Mouse (Mus musculus) frontal cortex, postnatal 14 days (tissue): Measurements from ENCODE around the gene B3galt4.

Experiments
- DNase-seq, 2 experiments: peaks; one replicate each; pipeline ENCODE4 v3.0.0; 2022; ENCODE audit warnings: low spot score in 2 of 2

Gene B3galt4

DNA sequence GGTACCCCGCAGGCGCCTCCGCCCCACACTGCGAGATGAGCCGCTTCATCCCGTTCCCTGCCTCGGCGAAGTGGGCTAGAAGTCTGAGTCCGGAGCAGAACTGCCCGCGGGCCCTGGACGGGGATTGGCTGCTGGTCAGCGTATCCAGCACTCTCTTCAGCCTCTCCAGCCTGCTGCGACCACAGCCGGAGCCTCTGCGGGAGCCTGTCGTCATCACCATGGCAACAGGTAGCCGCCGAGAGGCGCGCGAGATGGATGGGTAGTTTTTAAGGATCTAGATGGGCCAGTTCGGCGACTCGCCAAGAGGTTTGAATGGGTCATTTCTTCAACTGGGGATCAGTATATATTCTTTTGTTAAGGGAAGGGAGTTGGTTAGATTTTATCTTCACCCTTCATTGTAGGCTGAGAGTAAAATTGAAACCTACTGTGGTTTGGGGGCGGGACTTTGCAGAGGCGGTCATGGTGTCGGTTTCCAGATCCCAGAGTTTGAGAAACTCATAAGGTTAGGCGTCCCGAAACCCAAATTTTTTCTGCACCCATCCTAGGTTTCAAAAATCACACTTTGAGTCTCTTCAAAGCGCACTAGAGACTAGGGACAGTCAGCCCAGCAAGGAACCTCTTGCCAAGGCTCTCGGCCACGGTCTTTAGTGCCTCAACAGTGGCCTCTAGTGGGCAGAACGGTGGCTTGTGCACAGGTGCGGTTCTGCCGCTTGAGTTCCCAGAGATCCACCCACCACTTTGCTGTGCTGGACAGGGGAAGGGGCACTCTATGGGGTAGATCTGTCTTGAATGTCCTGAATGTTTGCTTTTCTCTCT lies 30.8 kb downstream of the B3galt4 start:
- DNase-seq = peak; percentile 48 to 70

GRCm38 (mm10) chr17:33919351-33920281 lies 31.7 kb downstream of the B3galt4 start:
- peak in 1 of 2 experiments; percentile 37 for DNase-seq

DNA sequence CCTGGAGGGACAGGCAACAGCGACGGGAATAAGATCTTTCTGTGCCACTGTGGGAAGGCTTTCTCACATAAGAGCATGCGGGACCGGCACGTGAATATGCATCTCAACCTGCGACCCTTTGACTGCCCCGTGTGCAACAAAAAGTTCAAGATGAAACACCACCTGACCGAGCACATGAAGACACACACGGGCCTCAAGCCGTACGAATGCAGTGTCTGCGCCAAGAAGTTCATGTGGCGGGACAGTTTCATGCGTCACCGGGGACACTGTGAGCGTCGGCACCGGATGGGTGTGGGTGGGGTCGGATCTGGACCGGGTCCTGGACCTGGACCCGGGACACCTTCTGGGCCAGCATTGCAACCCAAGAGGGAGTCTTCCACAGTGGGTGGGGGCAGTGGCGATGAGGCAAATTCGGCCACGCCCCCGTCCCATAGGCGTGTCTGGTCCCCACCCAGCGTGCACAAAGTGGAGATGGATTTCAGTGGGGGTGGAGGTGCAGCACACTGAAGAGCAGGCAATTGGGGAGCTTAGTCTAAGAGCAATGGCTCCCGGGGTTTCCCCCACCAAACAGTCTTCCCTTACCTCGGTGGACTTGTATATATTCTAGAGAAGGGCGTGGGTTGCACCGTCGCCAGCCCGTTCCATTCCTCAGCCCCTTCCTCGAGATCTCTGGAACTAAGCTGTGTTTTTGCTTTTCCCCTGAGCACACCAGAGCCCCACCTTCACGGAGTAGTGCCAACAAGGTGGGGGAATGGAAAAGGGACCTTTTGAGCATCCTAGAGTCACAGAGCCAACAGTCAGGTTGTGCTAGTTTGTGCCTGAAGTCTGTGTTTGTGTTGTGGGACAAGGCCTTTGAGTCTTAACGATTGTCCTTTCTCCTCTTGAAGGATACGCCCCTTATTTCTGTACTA lies 32.7 kb downstream of the B3galt4 start:
- no peak for DNase-seq

GRCm38 (mm10) chr17:33917656-33918292 lies 33.5 kb downstream of the B3galt4 start:
- no peak for DNase-seq

DNA sequence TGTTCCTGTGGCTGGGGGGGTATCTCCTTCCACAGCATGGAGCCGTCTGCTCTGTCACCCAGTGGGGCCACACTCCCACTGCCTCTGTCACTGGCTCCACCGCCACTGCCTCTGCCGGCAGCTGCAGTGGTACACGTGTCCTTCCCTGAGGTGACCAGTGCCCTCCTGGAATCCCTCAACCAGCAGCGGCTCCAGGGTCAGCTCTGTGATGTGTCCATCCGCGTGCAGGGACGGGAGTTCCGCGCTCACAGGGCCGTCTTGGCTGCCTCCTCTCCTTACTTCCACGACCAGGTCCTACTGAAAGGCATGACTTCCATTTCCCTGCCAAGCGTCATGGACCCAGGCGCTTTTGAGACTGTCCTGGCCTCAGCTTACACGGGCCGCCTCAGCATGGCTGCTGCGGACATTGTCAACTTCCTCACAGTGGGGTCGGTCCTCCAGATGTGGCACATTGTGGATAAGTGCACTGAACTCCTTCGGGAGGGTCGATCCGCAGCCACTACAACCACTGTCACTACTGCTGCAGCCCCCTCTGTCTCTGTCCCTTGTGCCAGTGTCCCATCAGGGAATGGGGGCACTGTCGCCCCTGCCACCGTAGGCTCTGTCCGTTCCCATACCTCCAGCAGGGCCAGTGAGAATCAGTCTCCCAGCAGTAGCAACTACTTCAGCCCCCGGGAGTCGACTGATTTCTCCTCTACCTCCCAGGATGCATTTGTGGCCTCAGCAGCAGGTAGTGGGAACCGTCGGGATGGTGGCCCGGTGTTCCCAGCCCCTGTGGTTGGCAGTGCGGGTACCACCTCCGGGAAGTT lies 34.2 kb downstream of the B3galt4 start:
- peak in 1 of 2 experiments; percentile 18 for DNase-seq

DNA sequence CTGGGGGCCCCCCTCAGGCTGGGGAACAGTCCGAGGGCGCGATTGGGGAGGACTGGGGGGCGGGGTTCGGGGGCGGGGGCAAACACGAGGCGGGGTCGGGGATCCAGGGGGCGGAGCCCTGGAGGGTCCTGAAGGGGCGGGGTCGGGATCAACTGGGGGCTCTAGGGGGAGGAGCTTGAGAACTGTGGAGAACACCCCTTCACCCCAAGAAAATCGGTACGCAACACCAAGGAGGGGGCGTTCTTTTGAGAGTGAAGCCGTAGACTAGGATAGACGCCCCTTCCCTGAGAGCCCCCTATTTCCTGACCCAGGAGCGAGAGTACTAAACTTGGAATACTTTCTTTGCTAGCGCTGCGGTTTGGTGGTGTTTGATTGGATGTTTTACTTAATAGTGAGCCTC lies 35.0 kb downstream of the B3galt4 start:
- no peak for DNase-seq

DNA sequence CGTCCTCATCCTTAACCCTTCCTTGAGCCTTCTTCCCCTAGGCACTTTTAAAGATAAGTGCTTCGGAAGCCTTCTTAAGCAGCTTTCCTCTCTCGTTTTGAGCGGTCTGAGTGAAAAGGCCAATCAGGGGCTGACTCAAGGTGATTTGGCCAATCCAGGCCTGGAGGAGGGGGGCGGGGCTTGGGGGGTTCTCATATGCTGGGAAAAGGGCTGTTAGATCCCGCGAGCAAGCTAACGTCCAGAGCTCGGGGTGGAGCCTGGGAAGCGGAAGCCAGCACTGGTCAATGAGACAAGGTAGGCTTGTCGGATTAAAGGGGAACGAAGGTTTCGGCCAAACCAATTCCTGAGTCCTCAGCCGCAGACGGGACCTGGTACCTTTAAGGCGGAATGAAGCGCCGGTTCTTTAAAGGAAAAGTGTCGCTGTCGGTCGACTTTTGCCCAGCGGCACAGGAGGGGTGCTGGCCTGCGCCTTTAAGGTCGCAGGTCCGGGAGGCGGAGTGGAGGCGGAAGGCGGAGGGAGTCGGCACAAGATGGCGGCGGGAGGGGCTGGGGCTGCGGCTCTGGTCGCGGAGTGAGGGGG lies 35.5 kb downstream of the B3galt4 start, which contains the start of the genes Tapbp and Zbtb22:
Tapbp (plus strand) TSS at position 229 of the 580 bp plus-strand sequence.
Zbtb22 (plus strand) TSS at position 234 of the 580 bp plus-strand sequence.
- peak; percentile 93 to 97 for DNase-seq

DNA sequence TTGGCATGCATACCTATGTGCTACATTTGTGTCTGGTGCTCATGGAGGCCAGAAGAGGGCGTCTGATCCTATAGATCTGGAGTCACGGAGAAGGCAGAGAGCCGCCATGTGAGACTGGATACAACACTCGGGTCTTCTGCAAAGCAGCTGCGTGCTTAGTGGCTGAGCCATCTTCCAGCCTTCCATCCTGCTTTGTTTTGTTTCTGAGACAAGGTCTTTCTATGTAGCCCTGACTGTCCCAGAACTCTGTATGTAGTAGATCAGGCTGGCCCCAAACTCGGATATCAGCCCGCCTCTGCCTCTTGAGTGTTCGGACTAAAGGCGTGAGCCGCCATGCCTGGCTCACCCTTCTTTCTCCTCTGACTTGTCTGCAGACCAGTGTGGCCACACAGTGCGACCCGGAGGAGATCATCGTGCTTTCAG lies 36.3 kb downstream of the B3galt4 start:
- no peak for DNase-seq

GRCm38 (mm10) chr17:33913905-33914304 lies 37.4 kb downstream of the B3galt4 start:
- DNase-seq = no peak

- no peak for DNase-seq
Observed at GRCm38 (mm10) chr17:33913264-33913663, 38.0 kb downstream of the B3galt4 start.

- no peak for DNase-seq
Observed at GRCm38 (mm10) chr17:33911813-33912414, 39.4 kb downstream of the B3galt4 start.

- DNase-seq = peak in 1 of 2 experiments; percentile 5
Observed at GRCm38 (mm10) chr17:33911052-33911812, 40.1 kb downstream of the B3galt4 start.

DNA sequence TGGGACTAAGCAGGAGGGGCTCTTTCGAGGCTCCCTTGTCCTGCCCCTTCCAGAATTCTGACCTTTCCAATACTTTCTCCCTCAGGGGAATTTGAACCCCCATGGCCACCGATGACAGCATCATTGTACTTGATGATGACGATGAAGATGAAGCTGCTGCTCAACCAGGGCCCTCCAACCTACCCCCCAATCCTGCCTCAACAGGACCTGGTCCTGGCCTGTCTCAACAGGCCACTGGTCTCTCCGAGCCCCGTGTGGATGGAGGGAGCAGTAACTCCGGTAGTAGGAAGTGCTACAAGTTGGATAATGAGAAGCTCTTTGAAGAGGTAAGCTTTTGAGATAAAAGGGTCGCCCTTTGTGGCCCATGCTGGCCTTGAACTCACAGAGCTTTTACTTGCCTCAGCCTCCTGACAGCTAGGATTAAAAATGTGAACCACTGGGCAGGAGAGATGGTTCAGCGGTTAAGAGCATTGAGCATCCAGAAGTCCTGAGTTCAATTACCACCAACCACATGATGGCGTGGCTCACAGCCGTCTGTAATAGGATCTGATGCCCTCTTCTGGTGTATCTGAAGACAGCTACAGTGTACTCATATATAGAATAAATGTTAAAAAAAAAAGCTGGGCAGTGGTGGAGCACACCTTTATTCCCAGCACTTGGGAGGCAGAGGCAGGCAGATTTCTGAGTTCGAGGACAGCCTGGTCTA lies 40.8 kb downstream of the B3galt4 start:
- DNase-seq = no peak

GRCm38 (mm10) chr17:33909869-33910250 lies 41.4 kb downstream of the B3galt4 start:
- no peak for DNase-seq

- peak; percentile 95 to 97 for DNase-seq
Observed at GRCm38 (mm10) chr17:33909077-33909868, 42.0 kb downstream of the B3galt4 start, which contains the start of gene Daxx. Daxx (plus strand) TSS chr17:33909414.

DNA sequence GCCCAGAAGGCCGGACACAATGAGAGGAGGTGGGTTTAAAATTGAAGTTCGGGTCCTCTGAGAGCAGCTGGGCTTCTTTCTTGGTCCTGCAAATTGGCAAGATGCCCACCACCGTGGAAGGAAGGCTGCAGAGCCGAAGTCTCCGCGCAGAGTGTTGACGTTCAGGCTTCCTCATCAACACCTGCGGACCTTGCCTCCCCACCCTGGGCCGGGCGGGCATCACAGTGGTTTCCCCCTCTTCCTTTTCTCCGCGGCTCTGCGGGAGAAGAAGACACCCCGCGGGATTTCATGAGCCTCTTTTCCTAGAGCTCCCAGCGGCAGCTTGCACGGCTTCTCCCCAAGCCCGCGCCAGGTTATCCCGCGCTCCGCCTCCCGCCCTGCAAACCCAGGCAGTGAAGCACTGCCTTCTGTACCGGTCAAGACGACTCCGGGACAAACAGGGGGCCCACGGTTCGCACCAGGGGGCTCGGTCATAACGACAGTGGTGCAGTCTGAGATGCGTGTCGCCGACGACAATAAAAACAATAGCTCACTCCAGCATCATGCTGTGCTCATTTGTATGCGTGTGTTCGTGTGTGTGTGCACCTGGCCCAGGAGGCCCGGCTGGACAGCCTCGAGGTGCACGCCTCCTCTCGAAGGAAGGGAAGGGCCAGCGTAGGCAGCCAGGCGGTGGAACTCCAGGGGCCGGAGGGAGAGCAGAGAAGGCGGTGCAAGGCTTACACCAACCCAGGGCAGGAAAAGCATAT lies 42.8 kb downstream of the B3galt4 start:
- peak; percentile 51 to 56 for DNase-seq
